Mouse (Mus musculus) lung, adult 18-20 months (tissue): Measurements from ENCODE around the gene Pter.

Experiments used
- DNase-seq, 2 experiments: peaks; one replicate each; pipeline ENCODE4 v3.0.0; 2022; ENCODE audit warnings: mixed read lengths in 2 of 2

Pter gene

GRCm38 (mm10) chr2:12923804-12924591 lies at the start of gene Pter:
Pter (plus strand) TSS chr2:12924041.
- peak; percentile 91 to 93 for DNase-seq

- no peak for DNase-seq
Measured at GRCm38 (mm10) chr2:12874232-12874631, 49.6 kb upstream of the Pter start.

GRCm38 (mm10) chr2:12879492-12879891 lies 44.3 kb upstream of the Pter start:
- no peak for DNase-seq

GRCm38 (mm10) chr2:12881009-12881408 lies 42.8 kb upstream of the Pter start:
- no peak for DNase-seq

GRCm38 (mm10) chr2:12883276-12883914 lies 40.4 kb upstream of the Pter start:
- DNase-seq = no peak

GRCm38 (mm10) chr2:12887015-12887414 lies 36.8 kb upstream of the Pter start:
- no peak for DNase-seq

- DNase-seq = no peak
Measured at GRCm38 (mm10) chr2:12905786-12906185, 18.1 kb upstream of the Pter start.

- DNase-seq = no peak
Measured at GRCm38 (mm10) chr2:12925643-12926042, 1.8 kb downstream of the Pter start.

- no peak for DNase-seq
Measured at GRCm38 (mm10) chr2:12930338-12930737, 6.5 kb downstream of the Pter start.

GRCm38 (mm10) chr2:12933905-12934304 lies 10.1 kb downstream of the Pter start:
- DNase-seq = no peak

GRCm38 (mm10) chr2:12935286-12935685 lies 11.4 kb downstream of the Pter start:
- no peak for DNase-seq

- DNase-seq = no peak
Measured at GRCm38 (mm10) chr2:12937461-12938217, 13.8 kb downstream of the Pter start.

GRCm38 (mm10) chr2:12938641-12939040 lies 14.8 kb downstream of the Pter start:
- DNase-seq = no peak

GRCm38 (mm10) chr2:12956703-12957424 lies 33.0 kb downstream of the Pter start:
- no peak for DNase-seq

- DNase-seq = no peak
Measured at GRCm38 (mm10) chr2:12970049-12970724, 46.3 kb downstream of the Pter start.

GRCm38 (mm10) chr2:12973752-12974151 lies 49.9 kb downstream of the Pter start:
- no peak for DNase-seq

- DNase-seq = no peak
Measured at GRCm38 (mm10) chr2:12977367-12977766, 53.5 kb downstream of the Pter start.

- DNase-seq = no peak
Measured at GRCm38 (mm10) chr2:12978771-12979170, 54.9 kb downstream of the Pter start.

- no peak for DNase-seq
Measured at GRCm38 (mm10) chr2:12984901-12985732, 61.3 kb downstream of the Pter start.

- no peak for DNase-seq
Measured at GRCm38 (mm10) chr2:13000026-13000425, 76.2 kb downstream of the Pter start.

- DNase-seq = no peak
Measured at GRCm38 (mm10) chr2:13008433-13008832, 84.6 kb downstream of the Pter start.
